Mouse (Mus musculus) CD8-positive naive resting alpha-beta T cell, adult 2 months (primary cell): Measurements from ENCODE around the gene Gm6899.

ENCODE experiments used
- DNase-seq, 2 experiments: peaks; one replicate each; pipeline ENCODE4 v3.0.0; 2022; ENCODE audit warnings: low read depth in 2 of 2, low spot score in 2 of 2

Gm6899 gene

DNA sequence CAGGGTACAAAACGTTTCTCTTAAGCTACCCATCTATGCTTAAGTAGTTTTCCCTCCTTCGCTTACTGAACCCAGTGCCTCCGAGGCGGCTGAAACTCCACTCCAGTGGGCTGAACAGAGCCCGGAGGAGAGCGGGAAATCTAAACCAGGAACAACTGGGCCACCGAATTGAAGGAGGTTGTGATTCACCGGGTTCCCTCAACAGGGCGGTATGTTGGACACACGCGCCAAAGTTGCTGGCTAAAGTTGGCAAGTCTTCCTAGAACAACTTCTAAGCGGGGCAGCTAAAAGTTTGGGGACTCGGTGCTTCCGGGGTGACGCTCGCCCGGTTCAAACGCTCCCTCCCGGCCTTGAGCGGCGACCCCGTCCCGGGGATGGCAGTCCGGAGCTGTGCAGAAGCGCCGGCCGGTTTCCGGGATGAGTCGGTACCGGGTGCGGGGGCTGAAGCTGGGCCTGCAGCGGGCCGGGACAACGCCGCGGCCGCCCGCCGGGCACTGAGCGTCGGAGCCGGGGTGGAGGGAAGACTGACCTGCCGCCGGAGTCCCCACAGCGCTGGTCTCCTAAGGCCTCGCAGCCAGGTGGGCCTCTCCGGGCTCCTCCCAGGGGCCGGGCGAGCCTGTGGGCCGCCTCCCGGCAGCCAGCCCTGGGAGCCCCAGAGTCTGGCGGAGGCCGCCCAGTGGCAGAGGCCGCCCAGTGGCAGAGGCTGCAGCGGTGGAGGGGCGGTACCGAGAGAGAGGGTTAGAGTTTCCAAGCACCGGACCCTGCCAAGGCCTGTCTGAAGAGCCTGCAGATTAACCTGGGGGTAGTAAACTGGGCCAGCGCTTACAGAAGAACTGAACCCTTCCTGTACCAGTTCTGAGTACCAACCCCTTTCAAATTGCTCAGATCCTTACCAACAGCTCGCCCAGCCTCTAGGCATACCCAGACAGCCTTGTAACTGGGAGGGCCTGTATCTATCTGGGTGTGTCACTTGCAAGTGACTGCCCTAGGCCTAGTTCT, at the start of gene Gm6899, which contains the start of gene Vrk2:
TSS of gene Gm6899 (plus strand) at position 181 of the 999 bp plus-strand sequence.
TSS of gene Vrk2 (minus strand) at position 939 of the 999 bp plus-strand sequence.
- DNase-seq: peak; percentile 67 to 68

DNA sequence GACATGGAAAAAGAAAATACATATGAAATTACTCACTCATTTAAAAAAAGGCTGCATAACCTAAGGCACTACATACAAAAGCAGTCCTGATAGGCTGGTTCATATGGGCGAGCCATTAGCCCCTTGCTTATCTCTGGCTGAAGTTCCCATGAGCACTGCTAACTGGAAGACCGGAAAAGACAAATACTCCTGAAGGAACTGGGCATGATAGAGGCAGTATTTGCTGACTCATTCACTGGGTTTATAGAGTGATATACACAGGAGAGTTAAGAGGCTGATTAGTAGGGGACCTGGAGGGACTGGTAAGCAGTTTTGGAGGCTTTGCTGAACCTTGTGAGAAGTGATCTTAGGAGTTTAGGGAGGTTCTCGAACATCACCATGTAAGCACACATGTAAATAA, 41.5 kb upstream of the Gm6899 start:
- no peak for DNase-seq

DNA sequence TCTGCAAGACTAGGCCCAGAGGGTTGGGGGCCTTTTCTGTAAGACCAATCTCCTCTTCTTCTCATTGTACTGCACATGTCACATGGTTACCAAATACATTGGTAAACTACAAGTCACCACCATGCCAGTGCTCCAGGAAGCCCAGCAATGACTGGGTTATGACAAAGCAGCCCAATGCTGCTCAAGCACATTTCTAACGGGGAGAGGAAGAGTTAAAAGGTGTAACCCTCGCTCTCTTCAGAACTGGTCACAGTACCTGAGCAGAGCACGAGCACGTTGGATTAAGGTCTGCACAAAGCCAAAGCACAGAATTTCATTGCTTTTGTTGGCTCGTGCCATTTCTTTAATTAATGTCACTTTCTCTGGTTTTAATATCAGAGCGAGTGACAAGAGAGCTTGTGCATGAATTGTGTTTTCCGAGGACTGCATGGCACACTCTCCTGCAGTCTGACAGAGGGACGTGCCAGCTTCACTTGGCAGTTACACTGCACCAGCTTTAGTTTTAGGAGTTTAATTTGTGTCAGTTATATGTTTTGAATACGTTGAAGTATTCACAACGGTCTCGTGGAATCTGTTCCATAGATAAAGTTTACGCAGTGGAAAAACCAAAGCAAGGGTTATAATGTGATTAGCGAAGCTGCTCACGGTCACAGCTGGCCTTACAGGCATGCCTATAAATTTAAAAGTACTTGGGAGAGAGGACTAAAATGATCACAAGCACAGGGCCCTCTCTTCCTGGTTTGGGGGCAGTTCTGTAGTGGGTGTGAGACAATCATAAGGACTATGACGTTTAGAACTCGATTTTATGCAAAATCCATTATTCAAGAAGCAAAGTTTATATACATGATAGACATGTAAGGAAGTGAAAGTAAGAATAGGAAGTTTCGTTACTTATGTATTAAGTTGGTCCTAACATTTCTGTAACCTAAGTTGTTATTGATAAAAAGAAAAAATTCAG, 7.4 kb upstream of the Gm6899 start:
- DNase-seq: no peak

DNA sequence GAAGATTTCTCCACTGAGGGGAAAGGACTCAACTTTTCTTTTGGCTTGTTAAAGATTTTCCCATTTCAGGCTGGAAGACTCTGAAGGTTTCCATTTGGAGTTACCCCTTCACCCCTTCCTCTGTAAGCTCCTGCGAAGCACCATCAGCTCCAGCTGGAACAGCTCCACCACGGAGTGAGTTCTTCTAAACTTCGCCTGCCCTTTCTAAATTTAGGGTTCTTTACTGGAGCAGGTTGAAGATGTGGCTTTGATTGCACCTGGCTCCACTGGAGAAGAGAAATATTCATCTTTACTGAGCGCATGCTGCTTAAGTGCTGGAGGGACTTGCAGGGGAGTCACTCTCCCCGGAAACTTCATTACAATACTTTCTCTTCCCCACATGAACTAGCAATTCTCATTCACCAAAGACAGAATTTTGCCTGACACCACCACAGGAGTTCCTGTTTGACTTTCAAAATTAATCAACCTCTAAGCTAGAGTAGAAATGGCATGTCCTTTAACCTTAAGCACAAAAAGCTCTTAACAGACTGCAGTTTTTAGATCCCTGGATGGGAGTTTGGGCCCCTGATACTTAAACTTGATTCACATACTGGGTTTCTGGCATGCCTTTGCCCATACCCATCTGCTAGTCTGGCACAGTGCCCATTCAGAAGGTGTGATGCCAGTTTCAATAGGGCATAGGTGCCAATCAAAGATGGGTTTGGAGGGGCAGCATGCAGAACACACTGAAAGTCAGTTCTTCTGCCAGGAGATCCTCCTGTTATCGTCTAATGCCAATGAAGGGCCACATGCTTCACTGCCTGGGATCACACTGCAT, 6.5 kb upstream of the Gm6899 start:
- no peak for DNase-seq

DNA sequence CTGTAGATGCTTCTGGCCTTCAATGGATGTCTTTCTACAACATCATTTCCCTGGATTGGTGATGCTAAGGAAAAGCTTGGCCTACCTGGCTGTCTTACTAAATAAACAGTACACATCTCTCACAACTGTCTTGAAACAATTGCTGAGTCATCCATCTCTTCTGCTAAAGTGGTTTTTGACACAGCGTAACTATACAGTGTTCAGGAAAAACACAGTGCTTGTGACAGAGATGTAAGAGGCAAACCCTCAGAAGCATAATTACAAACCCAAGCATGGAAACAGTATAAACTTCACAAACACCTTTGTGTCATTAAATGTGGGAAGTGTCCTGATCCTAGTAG, 5.9 kb upstream of the Gm6899 start:
- no peak for DNase-seq

DNA sequence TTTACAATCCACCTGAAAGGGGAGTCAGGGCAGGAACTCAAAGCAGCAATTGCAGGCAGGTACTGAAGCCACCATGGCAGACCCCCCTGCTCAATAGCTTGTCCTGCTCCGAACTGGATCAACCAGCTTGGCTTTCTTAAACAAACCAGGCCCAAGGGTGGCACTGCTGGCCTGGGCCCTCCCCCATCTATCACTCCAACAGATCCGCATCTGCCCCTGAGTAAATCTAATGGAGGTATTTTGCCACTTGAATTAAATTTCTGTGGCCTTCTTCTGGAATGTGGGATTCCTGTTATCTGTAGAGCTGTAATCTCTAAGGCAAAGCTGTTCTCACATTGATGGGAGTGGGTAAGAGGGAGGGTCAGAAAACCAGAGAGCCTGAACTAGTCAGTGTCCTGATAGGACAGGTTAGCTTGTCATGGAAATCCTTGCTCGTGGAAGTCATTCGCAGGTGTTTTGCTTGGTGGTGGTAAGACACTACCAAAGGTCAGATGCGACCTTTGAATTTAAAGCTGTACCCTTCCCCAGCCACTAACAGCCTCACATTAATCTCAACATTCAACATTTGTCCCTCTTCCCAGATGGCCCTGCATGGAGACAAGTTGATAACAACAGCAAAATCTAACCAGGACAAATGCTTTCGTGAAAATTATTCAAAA, 517 bp upstream of the Gm6899 start:
- peak in 1 of 2 experiments; percentile 2 for DNase-seq

DNA sequence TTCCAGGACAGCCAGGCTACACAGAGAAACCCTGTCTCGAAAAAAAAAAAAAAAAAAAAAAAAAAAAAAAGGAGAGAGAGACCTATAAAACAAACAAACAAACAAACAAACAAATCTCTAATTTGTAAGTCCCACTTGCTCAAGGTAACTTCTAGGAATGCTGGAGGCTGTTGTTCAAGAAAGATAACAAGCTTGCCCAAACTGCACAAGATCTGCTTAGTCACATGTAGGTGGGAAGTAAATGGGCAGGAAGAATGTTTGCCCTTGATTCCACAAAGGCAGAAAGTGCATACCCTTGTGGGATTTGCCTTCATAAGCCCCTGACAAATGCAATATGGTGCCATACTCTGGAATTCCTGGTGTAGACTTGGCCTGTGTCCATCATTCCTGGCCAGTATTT, 1.4 kb downstream of the Gm6899 start:
- no peak for DNase-seq

DNA sequence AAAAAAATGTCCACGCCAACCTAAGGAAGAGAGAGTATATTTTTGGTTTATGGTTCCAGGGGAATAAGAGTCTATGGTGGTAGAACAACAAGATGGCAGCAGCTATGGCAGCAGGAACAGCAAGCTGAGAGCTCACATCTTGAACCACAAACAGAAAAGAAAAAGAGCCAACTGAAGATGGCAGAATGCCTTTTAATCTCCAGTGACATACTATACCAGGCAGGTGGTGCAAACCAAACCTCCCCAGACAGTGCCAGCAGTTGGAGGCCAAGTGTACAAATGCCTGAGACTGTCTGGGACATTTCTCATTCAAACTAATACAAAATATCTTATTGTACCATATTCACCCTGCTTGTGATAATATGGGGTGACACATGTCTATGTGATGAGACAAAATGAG, 3.1 kb downstream of the Gm6899 start:
- no peak for DNase-seq

DNA sequence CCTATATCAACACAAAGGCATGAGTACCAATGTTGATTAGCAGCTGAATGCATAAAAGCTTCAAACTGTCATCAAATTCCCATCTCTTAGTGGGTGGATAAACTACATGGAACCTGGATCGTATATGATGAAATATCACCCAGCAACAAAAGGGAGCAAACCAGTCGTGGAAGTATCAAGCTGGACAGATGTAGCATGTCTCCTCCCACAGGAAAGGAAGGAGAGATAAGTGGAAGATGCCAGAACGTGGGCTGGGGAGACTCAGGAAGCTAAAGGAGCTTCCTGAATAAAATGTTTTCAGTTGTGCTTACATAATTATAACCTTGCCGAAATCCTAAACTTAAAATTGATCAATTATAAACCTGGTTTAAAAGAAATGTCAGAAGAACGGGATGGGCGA, 4.1 kb downstream of the Gm6899 start:
- DNase-seq: no peak

DNA sequence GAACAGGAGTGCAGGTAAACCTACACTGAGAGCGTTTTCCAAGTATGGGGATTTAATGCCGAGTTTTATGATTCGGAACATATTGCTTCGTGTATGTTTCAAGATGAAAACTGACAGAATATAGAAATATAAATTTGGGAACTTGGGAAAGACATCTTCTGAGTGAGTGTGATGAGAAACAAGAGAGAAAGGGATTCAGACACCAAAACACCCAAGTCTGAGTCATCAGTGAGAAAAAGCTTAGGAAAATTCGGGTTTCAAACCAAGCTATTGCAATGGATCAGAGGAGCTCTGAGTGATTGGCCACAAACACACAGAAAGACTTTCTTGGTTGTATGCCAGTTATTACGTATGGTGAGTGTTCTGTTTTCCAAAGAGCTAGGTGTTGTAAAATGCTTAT, 4.7 kb downstream of the Gm6899 start:
- DNase-seq: no peak

DNA sequence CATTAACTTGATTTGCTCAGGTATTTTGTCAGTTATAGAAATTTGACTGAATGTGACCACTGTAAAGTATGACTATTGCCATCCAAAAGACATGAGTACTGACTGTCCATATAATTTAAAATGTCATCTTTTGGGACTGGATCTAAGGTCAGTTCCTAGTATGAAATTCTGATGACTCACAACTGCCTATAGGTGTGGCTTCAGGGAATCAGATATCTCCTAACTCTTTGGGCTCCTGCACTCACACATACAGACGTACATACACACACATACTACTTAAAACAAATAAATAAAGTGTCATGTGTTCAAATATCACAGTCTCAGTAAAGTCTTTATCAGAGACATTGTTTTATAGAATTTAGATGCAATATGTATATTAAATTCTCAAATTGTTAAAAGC, 5.8 kb downstream of the Gm6899 start:
- DNase-seq: no peak

DNA sequence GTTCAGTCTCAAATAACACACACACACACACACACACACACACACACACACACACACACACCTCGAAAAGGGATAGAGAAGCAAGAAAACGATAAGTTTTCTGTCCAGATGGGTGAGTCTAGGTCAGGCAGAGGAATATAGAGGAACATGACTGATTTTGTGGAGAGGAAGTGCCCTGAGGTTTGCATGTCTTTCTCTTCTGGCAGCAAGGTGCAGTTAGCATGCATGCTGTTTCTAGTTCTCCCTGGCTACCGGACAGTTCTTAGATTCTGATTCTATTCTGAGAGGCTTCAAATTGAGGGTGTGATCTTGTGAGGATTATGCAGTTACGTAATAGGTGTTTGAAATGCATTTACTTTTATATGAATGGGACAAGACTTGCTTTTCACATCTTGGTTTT, 7.7 kb downstream of the Gm6899 start:
- DNase-seq: no peak

DNA sequence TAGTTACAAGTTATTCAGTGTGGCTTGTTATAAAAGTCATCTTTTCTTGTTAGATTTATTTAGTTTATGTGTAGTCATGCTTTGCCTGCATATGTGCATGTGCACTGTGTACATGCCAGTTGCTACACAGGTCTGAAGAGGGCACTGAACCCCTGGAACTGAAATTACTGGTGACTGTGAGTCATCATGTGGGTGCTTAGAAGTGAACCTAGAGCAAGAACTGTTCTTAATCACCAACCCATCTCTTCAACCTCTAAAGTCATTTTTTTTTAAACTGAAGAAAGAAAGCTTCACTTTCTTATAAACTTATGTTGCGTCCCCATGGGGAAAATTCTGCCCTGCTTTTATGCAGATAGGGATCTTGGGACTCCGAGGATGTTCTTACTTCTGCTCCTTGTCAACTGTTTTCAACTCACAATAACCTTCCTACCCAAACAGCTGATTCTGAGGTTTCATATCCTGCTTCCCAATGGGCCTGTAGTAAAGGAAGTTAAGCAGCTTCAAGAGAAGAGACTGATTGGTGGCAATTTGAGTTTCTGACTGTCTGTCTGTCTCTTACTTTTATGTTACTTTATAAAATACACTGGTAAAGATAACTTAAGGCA, 8.6 kb downstream of the Gm6899 start:
- DNase-seq: no peak

DNA sequence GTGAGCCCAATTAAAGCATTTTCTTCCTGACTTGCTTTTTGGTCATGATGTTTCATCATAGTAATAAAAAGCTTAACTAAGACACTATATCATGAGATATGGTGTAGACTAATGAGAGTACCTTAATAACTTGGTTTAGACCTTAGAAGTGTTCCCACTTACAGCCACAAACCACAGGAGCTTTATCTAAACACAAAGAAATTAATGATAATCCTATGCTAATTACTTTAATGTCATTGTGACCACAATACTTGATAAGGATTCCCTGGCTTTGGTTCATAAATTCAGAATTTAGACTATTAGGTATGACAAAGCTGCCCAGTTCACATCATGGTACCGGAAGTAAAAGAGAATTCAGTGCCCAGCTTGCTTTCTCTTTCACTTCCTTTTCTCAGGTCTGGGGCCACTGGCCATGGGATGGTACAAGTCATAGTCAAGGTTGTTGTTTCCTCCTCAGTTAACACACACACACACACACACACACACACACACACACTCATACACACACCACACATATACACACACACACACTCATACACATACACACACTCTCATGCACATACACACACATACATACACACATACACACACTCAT, 11.1 kb downstream of the Gm6899 start:
- no peak for DNase-seq

DNA sequence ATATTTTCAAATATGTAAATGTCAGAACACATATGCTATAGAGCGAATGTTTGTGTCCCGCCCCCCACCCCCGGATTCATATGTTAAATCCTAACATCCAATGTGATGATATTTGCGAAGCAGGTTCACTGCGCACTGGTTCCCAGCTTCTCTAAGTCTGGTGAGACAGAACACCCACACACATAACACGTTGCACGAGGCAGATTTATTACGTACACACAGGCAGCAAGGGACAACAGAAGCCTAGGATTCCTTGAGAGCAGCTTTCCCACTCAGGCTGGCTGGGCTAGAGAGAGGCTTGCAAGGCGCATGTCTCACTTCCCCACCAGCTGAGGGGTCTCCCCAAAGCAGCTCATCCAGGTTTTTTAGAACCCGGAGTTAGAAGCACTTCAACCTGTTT, 15.8 kb downstream of the Gm6899 start:
- DNase-seq: no peak

DNA sequence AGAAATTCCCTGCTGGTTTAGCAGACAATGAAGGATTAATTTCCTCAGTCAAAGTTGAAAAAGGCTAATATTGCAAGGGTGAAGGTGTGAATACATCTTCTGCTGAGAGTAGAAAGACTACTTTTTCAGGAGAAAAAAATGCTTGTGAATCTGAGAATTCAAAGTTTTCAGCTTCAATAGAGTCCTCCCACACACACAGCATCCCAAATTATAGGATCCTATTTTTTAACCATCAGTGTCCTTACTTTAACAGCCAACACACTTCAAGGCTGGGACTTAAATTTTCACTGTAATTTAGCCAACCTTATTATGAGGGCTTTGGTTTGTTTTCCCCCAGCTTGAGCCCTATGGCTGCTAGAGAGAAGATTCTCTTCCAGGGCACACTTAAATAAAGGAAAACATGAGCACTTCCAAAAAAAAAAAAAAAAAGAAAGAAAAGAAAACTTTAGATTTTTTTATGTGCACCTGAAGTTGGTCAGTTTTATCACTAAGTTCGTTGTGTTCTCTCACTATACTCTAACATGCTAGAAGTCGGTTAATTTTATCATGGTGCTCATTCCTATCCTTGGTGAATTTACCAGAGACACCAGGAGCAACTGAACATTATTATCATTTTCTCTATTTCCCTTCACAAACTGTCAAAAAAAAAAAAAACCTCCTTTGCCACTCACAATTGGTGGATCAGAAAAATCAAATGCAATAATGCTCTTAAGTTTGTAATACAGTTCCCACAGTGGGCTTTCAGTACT, 25.6 kb downstream of the Gm6899 start:
- DNase-seq: no peak

DNA sequence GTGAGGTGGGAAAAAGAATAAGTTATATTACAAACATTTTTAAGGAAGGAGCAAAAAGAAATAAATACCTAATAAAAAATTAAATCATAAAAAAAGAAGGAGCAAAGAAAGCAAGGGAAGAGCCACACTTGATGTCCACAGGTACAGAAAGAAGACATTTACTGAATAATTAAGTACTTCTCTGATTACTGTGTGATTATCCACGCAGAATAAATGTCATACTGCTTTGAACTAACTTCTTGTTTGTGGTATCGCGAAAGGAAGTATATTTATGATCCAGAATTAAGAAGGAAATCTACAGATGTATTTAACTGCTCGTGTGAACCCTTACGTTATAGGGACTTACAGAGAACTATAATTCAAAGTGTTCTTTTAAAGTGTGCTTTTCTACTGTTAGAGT, 29.7 kb downstream of the Gm6899 start:
- DNase-seq: no peak

DNA sequence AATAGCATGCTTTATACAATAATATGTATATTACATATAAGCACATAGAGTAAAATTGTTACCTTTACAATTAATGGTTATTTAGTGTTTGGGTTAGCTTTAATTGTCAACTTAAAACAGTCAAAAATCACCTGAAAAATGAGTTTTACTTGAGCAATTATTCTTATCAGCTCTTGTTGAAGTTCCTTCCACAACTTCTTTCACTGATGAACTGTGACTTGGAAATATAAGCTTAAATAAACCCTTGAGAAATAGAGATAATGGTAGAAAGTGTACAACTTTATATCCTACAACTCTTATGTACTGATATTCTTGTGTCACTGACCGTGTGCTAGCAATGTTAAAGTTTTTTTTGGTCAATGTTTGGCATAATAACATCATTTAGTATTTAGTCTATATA, 43.2 kb downstream of the Gm6899 start:
- no peak for DNase-seq

DNA sequence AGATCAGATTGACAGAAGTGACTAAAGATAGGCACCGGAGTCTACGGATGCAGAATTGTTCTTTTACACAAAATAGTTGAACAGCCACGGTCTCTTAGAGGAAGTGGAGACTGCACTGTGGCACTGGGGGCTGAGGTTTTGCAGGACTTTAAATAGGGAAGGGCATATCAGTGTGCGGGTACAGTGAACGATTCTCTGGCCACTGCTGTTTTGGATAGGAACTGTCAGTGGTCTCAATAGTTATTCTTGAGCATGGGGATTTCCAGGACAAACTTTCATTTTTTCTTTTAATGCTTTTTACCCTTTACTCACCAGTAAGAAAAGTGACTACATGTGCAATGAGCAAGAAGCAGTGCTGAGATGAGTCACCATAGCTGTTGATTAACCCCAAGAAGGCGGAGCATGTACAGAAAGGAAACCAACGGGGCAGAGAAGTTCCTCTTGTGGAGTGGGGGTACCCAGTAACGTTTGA, 47.3 kb downstream of the Gm6899 start:
- DNase-seq: peak in 1 of 2 experiments; percentile 7
